Mouse (Mus musculus) forebrain, postnatal 0 days (tissue): ENCODE data around the gene Hip1. TPM values are rescaled to one million over a fixed set of nuclear protein-coding genes. Genes with fewer than 3 reads are reported as not detected.
A peak's percentile ranks its signal among the peaks of the same experiment; 100 is the strongest.

ENCODE experiments used
- ATAC-seq: fragments of 200-750 bp; cut with Nextera tagmentation; 2 replicates; pipeline ENCODE4 v1.8.0; 2017; ENCODE audit warnings: mild to moderate bottlenecking, moderate library complexity
- DNase-seq: peaks from one replicate; pipeline ENCODE4 v3.0.0-alpha.2; 2015
- H3K27ac ChIP-seq: fragments of 300-500 bp; sonication (generic); 2 replicates; pipeline ENCODE4 v1.5.1; 2014; ENCODE audit warnings: low read depth, mild to moderate bottlenecking, antibody characterized with exemption, low read length, moderate library complexity, mixed read lengths
- H3K27me3 ChIP-seq: fragments of 300-500 bp; sonication (generic); 2 replicates; pipeline ENCODE4 v1.6.1; 2014; ENCODE audit warnings: mild to moderate bottlenecking, low read length, mixed read lengths; ENCODE audit not compliant: insufficient read depth
- H3K36me3 ChIP-seq: fragments of 300-500 bp; sonication (generic); 2 replicates; pipeline ENCODE4 v1.6.1; 2014; ENCODE audit warnings: mild to moderate bottlenecking, moderate library complexity; ENCODE audit not compliant: insufficient read depth
- H3K4me1 ChIP-seq: fragments of 300-500 bp; sonication (generic); 2 replicates; pipeline ENCODE4 v1.6.1; 2014; ENCODE audit warnings: antibody characterized with exemption; ENCODE audit not compliant: insufficient read depth
- H3K4me2 ChIP-seq: fragments of 300-500 bp; sonication (generic); 2 replicates; pipeline ENCODE4 v1.6.1; 2014; ENCODE audit warnings: low read depth, mild to moderate bottlenecking, moderate library complexity
- H3K4me3 ChIP-seq: fragments of 300-500 bp; sonication (generic); 2 replicates; pipeline ENCODE4 v1.5.1; 2014; ENCODE audit warnings: low read depth, low read length, mixed read lengths
- H3K9ac ChIP-seq: fragments of 300-500 bp; sonication (generic); 2 replicates; pipeline ENCODE4 v1.6.1; 2014; ENCODE audit warnings: mild to moderate bottlenecking
- H3K9me3 ChIP-seq: fragments of 300-500 bp; sonication (generic); 2 replicates; pipeline ENCODE4 v1.6.1; 2016; ENCODE audit warnings: low read length
- CTCF ChIP-seq: sonication (generic); IDR thresholded peaks from 2 replicates; pipeline ENCODE4 v1.5.1; 2016; ENCODE audit warnings: antibody characterized with exemption, control low read depth, low read depth
- WGBS: fragments of 180-500 bp; shearing (Covaris S2); extraction: QIAGEN DNeasy Blood & Tissue Kit; methylation state at CpG from one replicate; pipeline ENCODE4 v1.1.7; 2014; 5-methylcytosine and 5-hydroxymethylcytosine counted together
- polyA plus RNA-seq: library from polyadenylated mRNA; unstranded; fragments of >200 nt; fragmentation: Nextera tagmentation; extraction: Ambion mirVana; gene quantifications from 2 replicates; pipeline ENCODE4 v1.2.1, GENCODE M21; 2015
- total RNA-seq: library from RNA; depleted of rRNA; stranded (reverse); fragments of >200 nt; gene quantifications from 2 replicates; pipeline ENCODE4 v1.2.3, GENCODE M21; 2014

Gene Hip1
- total and polyA plus RNA-seq, 2 experiments from 2014 or later, result 22.5 to 91.1 TPM

GRCm38 (mm10) chr5:135556259-135556658, 11.3 kb upstream of the Hip1 start:
- no peaks in the 10 kb centered on the region for H3K27me3 ChIP-seq
- no peak overlapping the region for H3K4me2 ChIP-seq
- H3K9ac ChIP-seq, result no peak overlapping the region
- H3K27ac ChIP-seq, result no peak overlapping the region
- ATAC-seq (no peak), DNase-seq (no peak)
- H3K4me3 ChIP-seq, result no peak overlapping the region
- H3K4me1 ChIP-seq, result no peaks in the 10 kb centered on the region
- WGBS, result 87% methylated on average over 4 of the region's 4 CpGs
- TF ChIP-seq CTCF, result no peak
- no peaks in the 10 kb centered on the region for H3K9me3 ChIP-seq
- H3K36me3 ChIP-seq, result no peaks in the 10 kb centered on the region

GRCm38 (mm10) chr5:135551591-135551990, 6.7 kb upstream of the Hip1 start:
- Histone ChIP-seq H3K9me3 (no peaks in the 10 kb centered on the region), H3K36me3 (no peaks in the 10 kb centered on the region), H3K4me2 (no peak overlapping the region), H3K27ac (no peak overlapping the region), H3K4me1 (no peaks in the 10 kb centered on the region), H3K27me3 (no peaks in the 10 kb centered on the region), H3K4me3 (no peak overlapping the region), H3K9ac (no peak overlapping the region)
- TF ChIP-seq CTCF, result no peak
- ATAC-seq (no peak), DNase-seq (no peak)
- 73% methylated on average over 3 of the region's 3 CpGs for WGBS

DNA sequence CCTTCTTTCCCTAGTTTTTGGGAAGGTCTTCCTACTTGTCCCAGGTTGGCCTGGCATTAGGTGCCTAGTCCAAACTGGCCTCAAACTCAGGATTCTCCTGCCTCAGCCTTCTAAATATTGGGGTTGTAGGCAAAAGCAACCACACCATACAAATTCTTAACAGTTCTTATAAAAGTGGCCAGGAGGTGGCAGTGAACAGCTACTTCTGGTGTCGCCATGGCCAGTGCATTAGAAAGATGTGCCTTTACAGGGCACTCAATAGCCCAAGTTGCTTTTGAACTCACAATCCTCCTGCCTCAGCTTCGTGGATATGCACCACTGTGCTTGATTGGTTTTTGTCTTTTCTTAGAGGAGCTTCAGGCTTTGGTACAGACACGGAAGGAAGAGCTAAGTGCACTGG, 6.0 kb upstream of the Hip1 start:
- H3K27ac ChIP-seq, result no peak overlapping the region
- WGBS, result 31% methylated on average over 3 of the region's 3 CpGs
- TF ChIP-seq CTCF, result peak; percentile 53
- H3K27me3 ChIP-seq, result no peaks in the 10 kb centered on the region
- no peaks in the 10 kb centered on the region for H3K36me3 ChIP-seq
- no peaks in the 10 kb centered on the region for H3K9me3 ChIP-seq
- ATAC-seq, result no peak
- no peak overlapping the region for H3K4me2 ChIP-seq
- peak; percentile 34 for DNase-seq
- H3K4me1 ChIP-seq, result no peaks in the 10 kb centered on the region
- no peak overlapping the region for H3K4me3 ChIP-seq
- no peak overlapping the region for H3K9ac ChIP-seq

DNA sequence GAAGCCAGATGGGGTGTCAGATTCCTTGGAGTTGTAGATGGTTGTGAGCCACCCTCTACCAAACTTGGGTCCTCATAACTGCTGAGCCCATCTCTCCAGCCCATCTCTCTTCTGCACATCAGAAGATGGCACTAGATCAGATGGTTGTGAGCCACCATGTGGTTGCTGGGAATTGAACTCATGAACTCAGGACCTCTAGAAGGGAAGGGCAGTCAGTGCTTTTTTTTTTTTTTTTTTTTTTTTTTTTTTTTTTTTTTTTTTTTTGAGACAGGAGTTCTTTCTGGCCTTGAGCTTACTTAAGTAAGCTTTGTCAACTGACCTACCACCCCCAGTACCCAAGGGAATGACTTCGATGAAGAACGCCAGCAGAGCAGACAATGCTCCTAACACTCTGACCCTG, 3.1 kb upstream of the Hip1 start:
- Histone ChIP-seq H3K27me3 (no peaks in the 10 kb centered on the region), H3K4me2 (no peak overlapping the region), H3K4me3 (no peak overlapping the region), H3K27ac (no peak overlapping the region), H3K36me3 (no peaks in the 10 kb centered on the region), H3K9me3 (no peaks in the 10 kb centered on the region), H3K4me1 (0 out of 2 replicates have a peak, but pooled peaks cover 6% of the 10 kb centered on the region), H3K9ac (no peak overlapping the region)
- 94% methylated on average over 2 of the region's 2 CpGs for WGBS
- no peak for TF ChIP-seq CTCF
- ATAC-seq (no peak), DNase-seq (no peak)

DNA sequence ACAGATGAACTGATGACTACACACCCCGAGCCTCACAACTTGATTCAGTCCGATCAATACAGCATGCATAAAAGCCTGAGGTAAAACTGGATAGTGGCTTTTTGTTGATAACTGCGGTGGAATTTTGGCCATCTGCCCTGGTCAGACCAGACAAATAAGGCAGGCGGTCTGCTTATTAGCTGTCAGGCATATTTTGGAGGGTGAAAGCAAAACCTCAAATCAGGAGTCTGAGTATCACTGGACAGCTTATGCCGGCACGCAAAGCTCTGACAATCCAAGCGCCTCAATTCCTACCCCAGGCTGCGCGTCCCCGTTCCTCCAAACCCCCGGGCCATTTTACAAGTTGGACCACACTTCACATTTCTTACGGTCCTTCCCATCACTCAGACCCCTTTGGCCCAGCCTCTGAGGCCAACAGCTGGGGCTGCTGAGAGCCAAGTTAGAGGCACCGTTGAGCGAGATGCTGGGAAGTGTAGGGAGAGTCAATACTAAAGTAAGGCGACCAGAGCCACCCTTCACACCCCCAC, 825 bp downstream of the Hip1 start:
- Histone ChIP-seq H3K4me3 (peak overlapping the region; percentile 79), H3K4me1 (0 out of 2 replicates have a peak, but pooled peaks cover 6% of the 10 kb centered on the region), H3K36me3 (no peaks in the 10 kb centered on the region), H3K4me2 (peak overlapping the region; percentile 98), H3K9ac (peak overlapping the region; percentile 63), H3K9me3 (no peaks in the 10 kb centered on the region), H3K27ac (no peak overlapping the region), H3K27me3 (no peaks in the 10 kb centered on the region)
- ATAC-seq, result no peak
- 3% methylated on average over 15 of the region's 15 CpGs for WGBS
- peak; percentile 26 for DNase-seq
- no peak for TF ChIP-seq CTCF

GRCm38 (mm10) chr5:135537794-135538214, 7.1 kb downstream of the Hip1 start:
- no peak for DNase-seq
- Histone ChIP-seq H3K27ac (no peak overlapping the region), H3K27me3 (no peaks in the 10 kb centered on the region), H3K4me1 (no peaks in the 10 kb centered on the region), H3K9me3 (no peaks in the 10 kb centered on the region), H3K36me3 (no peaks in the 10 kb centered on the region), H3K4me3 (no peak overlapping the region), H3K9ac (no peak overlapping the region), H3K4me2 (no peak overlapping the region)
- 83% methylated on average over 10 of the region's 10 CpGs for WGBS
- no peak for ATAC-seq
- TF ChIP-seq CTCF, result no peak

- Histone ChIP-seq H3K9me3 (no peaks in the 10 kb centered on the region), H3K4me2 (no peak overlapping the region), H3K4me1 (no peaks in the 10 kb centered on the region), H3K4me3 (no peak overlapping the region), H3K27me3 (no peaks in the 10 kb centered on the region), H3K36me3 (no peaks in the 10 kb centered on the region), H3K9ac (no peak overlapping the region), H3K27ac (no peak overlapping the region)
- DNase-seq (no peak), ATAC-seq (no peak)
- no peak for TF ChIP-seq CTCF
- WGBS, result 77% methylated on average over 4 of the region's 4 CpGs
These were observed 7.6 kb downstream of the Hip1 start for GRCm38 (mm10) chr5:135537326-135537725.
